Mouse (Mus musculus): Measurements from ENCODE around the gene Akap5. TPM values are rescaled to one million over a fixed set of nuclear protein-coding genes. Genes with fewer than 3 reads are reported as not detected.

Gene Akap5
- polyA plus RNA-seq, 1 experiment from 2014 or later = 2.0 TPM

DNA sequence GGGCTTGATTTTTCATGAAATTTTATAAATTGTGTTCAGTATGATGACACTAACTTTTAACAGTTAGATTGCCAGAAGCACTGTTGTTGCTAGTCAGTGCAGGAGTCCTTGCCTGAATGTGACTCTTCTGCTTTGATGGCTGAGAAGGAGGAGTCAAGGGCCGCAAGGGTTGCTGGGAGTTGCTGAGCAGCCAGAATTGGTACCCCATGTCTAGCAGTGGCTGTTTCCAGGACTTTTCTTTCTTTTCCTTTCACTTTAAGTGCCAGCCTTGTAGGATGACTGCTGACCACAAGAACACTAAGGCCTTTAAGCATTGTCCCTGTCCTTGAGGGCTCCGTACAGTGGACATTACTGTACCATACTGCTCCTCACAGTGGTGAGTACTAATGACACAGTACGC is 53.0 kb downstream of the Akap5 start:
- Histone ChIP-seq H3K4me3 (replicated peaks) (no peak overlapping the region), H3K27ac (no peak overlapping the region), H3K4me1 (replicated peaks) (peaks cover 17% of the 10 kb centered on the region), H3K9ac (replicated peaks) (no peak overlapping the region), H3K27me3 (no peaks in the 10 kb centered on the region), H3K4me2 (no peak overlapping the region), H3K36me3 (0 out of 2 replicates have a peak, but pooled peaks cover under 1% of the 10 kb centered on the region), H3K9me3 (no peaks in the 10 kb centered on the region)
- no peak for ATAC-seq (ENCODE audit: insufficient number of reproducible peaks, insufficient read depth, low FRiP score, low TSS enrichment, low read depth)
- 95% methylated on average over 3 of the region's 3 CpGs for WGBS

DNA sequence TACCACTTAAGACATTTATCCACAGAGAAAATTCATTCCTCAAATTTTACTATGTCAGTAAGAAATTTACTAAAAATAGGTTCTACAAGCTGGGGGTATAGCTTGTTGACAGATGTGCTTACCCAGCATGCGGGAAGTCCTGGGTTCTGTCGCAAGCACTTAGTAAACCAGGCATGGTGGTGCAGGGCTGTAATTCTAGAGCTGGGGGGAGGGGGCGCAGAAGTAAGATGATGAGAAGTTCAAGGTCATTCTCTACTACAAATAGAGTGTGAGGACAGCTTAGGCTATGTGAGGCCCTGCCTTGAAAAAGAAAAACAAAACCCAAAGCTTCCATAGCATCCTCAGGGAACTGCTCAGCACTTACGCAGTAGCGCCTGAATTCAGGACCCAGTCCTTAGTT is 53.9 kb downstream of the Akap5 start:
- H3K9ac ChIP-seq (replicated peaks) = no peak overlapping the region
- H3K4me3 ChIP-seq (replicated peaks) = no peak overlapping the region
- 0 out of 2 replicates have a peak, but pooled peaks cover 4% of the 10 kb centered on the region for H3K36me3 ChIP-seq
- no peaks in the 10 kb centered on the region for H3K27me3 ChIP-seq
- 82% methylated on average over 5 of the region's 5 CpGs for WGBS
- H3K4me1 ChIP-seq (replicated peaks) = peaks cover 13% of the 10 kb centered on the region
- H3K4me2 ChIP-seq = no peak overlapping the region
- no peak for ATAC-seq (ENCODE audit: insufficient number of reproducible peaks, insufficient read depth, low FRiP score, low TSS enrichment, low read depth)
- no peak overlapping the region for H3K27ac ChIP-seq
- no peaks in the 10 kb centered on the region for H3K9me3 ChIP-seq

DNA sequence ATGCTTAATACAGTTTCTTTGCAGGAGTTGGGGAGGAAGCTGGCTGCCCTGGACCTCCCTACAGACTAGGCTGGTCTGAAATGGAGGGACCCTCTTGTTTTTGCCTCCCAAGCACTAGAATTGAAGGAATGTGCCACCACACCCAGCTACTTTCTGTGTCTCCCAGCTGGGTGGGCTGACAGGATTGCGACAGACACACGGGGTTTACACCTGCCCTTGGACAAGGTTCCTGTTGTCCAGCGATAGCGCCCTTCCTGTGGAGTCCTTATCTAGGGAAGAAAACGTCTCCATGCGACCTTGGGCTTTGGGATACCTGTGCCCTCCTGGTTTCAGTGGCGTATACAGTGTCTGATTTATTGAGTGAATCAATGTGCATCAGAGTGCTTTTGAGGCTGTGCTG is 55.5 kb downstream of the Akap5 start:
- Histone ChIP-seq H3K36me3 (peaks cover 13% of the 10 kb centered on the region), H3K9me3 (no peaks in the 10 kb centered on the region), H3K4me1 (replicated peaks) (0 out of 2 replicates have a peak, but pooled peaks cover 2% of the 10 kb centered on the region), H3K4me2 (no peak overlapping the region), H3K9ac (replicated peaks) (no peak overlapping the region), H3K4me3 (replicated peaks) (no peak overlapping the region), H3K27me3 (no peaks in the 10 kb centered on the region), H3K27ac (no peak overlapping the region)
- 88% methylated on average over 7 of the region's 7 CpGs for WGBS
- no peak for ATAC-seq (ENCODE audit: insufficient number of reproducible peaks, insufficient read depth, low FRiP score, low TSS enrichment, low read depth)

Other genes starting within 250 kb of the Akap5 start
- 0.19 and 0.35 TPM in 2 replicates for gene Esr2, start 147.6 kb upstream of the Akap5 start, polyA plus RNA-seq (2016; fragmentation: Nextera tagmentation; extraction: Ambion mirVana)
- not detected in 2 replicates for gene Tex21, start 78.1 kb upstream of the Akap5 start, polyA plus RNA-seq (2016; fragmentation: Nextera tagmentation; extraction: Ambion mirVana)
- 81.2 and 83.6 TPM in 2 replicates for gene Mthfd1, start 69.6 kb upstream of the Akap5 start, polyA plus RNA-seq (2016; fragmentation: Nextera tagmentation; extraction: Ambion mirVana)
- gene Zbtb25, start 44.7 kb downstream of the Akap5 start, polyA plus RNA-seq (2016; fragmentation: Nextera tagmentation; extraction: Ambion mirVana) = 19.4 and 21.7 TPM in 2 replicates
- gene Zbtb1, start 45.4 kb downstream of the Akap5 start, polyA plus RNA-seq (2016; fragmentation: Nextera tagmentation; extraction: Ambion mirVana) = 11.8 and 12.2 TPM in 2 replicates
- 5.2 and 6.4 TPM in 2 replicates for gene Hspa2, start 79.3 kb downstream of the Akap5 start, polyA plus RNA-seq (2016; fragmentation: Nextera tagmentation; extraction: Ambion mirVana)
- gene Ppp1r36, start 92.6 kb downstream of the Akap5 start, polyA plus RNA-seq (2016; fragmentation: Nextera tagmentation; extraction: Ambion mirVana) = 3.2 and 4.3 TPM in 2 replicates
- 6.2 and 7.4 TPM in 2 replicates for gene Plekhg3, start 206.0 kb downstream of the Akap5 start, polyA plus RNA-seq (2016; fragmentation: Nextera tagmentation; extraction: Ambion mirVana)

Data from limb, embryonic 12.5 days (tissue).